Comparison of ENCODE assay signal across 40 mouse cellular contexts in the genomic region with DNA sequence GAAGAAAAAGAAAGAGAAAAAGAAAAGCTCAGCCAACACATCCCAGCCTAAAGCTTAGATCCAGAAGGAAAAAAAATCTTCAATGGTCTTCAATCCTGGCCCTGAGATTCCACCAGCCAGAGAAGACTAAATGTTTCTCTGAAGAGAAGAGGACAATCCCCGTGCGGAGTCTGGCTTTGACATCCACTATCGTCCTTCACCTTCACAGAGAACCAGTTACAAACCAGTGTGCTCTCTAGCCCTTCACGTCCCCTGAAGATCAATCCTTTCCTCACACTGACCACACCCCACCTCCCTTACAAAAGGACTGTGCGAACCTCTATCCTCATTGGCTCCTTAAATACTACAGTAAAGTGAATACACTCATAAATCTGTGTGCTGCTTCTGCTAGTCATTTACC. TPM values are rescaled to one million over a fixed set of nuclear protein-coding genes. Genes with fewer than 3 reads are reported as not detected.
"Had no signal": no experiment of that assay in that cellular context is flagged by ENCODE, and none has a peak within 500 bp of the region (broad histone marks: within the 10 kb centered on the region; RNA-seq: fewer than 3 reads in every experiment).

No protein-coding gene starts in this region.

- H3K27me3 ChIP-seq: heart, embryonic 13.5 days; heart, embryonic 15.5 days; hindbrain, embryonic 12.5 days; intestine, embryonic 15.5 days; limb, embryonic 13.5 days; limb, embryonic 15.5 days; liver, embryonic 12.5 days had no signal

- DNase-seq: gastrocnemius, adult 2 months; gastrocnemius, postnatal 10 days; gastrocnemius, postnatal 25 days; heart, adult 2 months; heart, postnatal 14 days; heart, postnatal 4 days; kidney, adult 18-20 months; kidney, adult 8-10 months; kidney, postnatal 10 days; kidney, postnatal 25 days; kidney, postnatal 4 days; left cerebral cortex, postnatal 4 days had no signal

- H3K27ac ChIP-seq: gastrocnemius, adult 2 months; heart, adult 2 months; heart, embryonic 13.5 days; heart, embryonic 15.5 days; hindbrain, embryonic 10.5 days; hindbrain, embryonic 12.5 days; hindbrain, embryonic 14.5 days; intestine, embryonic 15.5 days; layer of hippocampus, adult 2 months; limb, embryonic 13.5 days; limb, embryonic 15.5 days; liver, embryonic 12.5 days; liver, embryonic 14.5 days had no signal

- H3K4me3 ChIP-seq: gastrocnemius, adult 2 months; heart, adult 2 months; heart, embryonic 13.5 days; heart, embryonic 15.5 days; hindbrain, embryonic 10.5 days; hindbrain, embryonic 12.5 days; intestine, embryonic 15.5 days; layer of hippocampus, adult 2 months; limb, embryonic 13.5 days; limb, embryonic 15.5 days; liver, embryonic 12.5 days had no signal

- ATAC-seq: hindbrain, embryonic 16.5 days; inflammation-experienced regulatory T-cells, adult 6 months; intestine, embryonic 15.5 days; intestine, postnatal 0 days; liver, embryonic 12.5 days had no signal

- H3K9me3 ChIP-seq: heart, embryonic 13.5 days; heart, embryonic 15.5 days; hindbrain, embryonic 10.5 days; hindbrain, embryonic 12.5 days; intestine, embryonic 15.5 days; limb, embryonic 13.5 days; limb, embryonic 15.5 days; liver, embryonic 12.5 days had no signal

- H3K36me3 ChIP-seq: heart, embryonic 13.5 days; heart, embryonic 15.5 days; hindbrain, embryonic 10.5 days; hindbrain, embryonic 12.5 days; intestine, embryonic 15.5 days; limb, embryonic 13.5 days; limb, embryonic 15.5 days; liver, embryonic 12.5 days had no signal

RNA-seq across cellular contexts. Expression of gene Gm10322, which starts 55.7 kb away (rescaled TPM):
- total RNA-seq: gastrocnemius, adult 2 months; gastrocnemius, postnatal 10 days; gastrocnemius, postnatal 25 days; gastrocnemius, postnatal 4 days; granulocyte monocyte progenitor cell, adult 5-6 weeks; heart, adult 2 months; heart, postnatal 14 days; heart, postnatal 4 days; layer of hippocampus, adult 2 months; layer of hippocampus, postnatal 10 days; layer of hippocampus, postnatal 25 days; left cerebral cortex, adult 8-10 months; left cerebral cortex, postnatal 10 days; left cerebral cortex, postnatal 25 days; left cerebral cortex, postnatal 4 days; liver, adult 2 months had no signal
- polyA plus RNA-seq: heart, adult 2 months; heart, embryonic 11.5 days; heart, embryonic 13.5 days; heart, embryonic 15.5 days; heart, postnatal 0 days; hindbrain, embryonic 10.5 days; hindbrain, embryonic 12.5 days; hindbrain, embryonic 14.5 days; hindbrain, embryonic 16.5 days; inflammation-experienced regulatory T-cells, adult 6 months; intestine, embryonic 15.5 days; intestine, postnatal 0 days; kidney, embryonic 14.5 days; kidney, embryonic 16.5 days; limb, embryonic 11.5 days; limb, embryonic 13.5 days; limb, embryonic 15.5 days; liver, adult 2 months; liver, embryonic 12.5 days; liver, embryonic 14.5 days; liver, embryonic 16.5 days had no signal
